Mouse (Mus musculus) heart, postnatal 36 days (tissue): ENCODE measurements at regions not wholly inside any gene's neighbourhood (a gene's known extent, or its start where the extent isn't known, plus 50 kb on each side); places are given as distances from the start of the nearest gene placed in this dataset.
A peak's percentile ranks its signal among the peaks of the same experiment; 100 is the strongest.

Experiments
- DNase-seq, 2 experiments: peaks; one replicate each; pipeline ENCODE4 v3.0.0; 2021 to 2022
- intact Hi-C: fragments of 180-260 bp; cut with DNase I; formaldehyde crosslinking; loops from one replicate; pipeline ENCODE4 v1.15.1; 2025

DNA sequence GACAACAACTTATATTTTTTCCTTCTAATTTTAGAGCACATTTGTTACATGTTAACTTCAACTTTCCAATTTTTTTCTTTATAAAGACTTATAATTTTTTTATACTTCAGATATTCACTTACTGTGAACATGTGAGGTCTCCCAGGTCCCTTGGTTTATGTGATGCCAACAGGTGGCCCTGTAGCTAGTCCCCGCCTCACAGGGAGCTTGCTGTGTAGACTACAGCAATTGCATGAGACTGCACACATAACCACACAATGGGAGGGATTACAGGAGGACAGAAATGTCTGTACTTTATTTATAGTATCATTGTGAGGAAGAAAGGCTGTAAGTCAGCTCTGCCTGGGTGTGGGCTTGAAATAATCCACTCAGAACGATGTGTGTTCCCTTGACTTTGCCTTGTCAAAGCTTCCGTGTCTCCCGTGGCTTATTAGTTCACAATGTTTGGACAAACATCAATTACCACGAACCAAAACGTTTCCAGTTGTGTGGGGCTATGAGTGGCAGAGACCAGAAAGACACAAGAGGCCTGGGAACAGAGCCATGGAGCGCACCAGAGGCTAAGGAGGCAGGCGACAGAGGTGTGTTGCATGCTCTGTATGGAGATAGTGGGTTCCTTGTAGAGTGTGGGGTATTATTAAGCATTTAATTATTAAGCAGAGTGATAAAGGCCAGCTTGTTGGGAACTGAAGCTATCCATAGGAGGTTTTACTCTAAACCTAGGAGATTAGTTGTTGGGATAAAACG lies 136.6 kb upstream of the Gm5148 start:
- DNase-seq, result no peak
- intact Hi-C loops, result no loop called here

DNA sequence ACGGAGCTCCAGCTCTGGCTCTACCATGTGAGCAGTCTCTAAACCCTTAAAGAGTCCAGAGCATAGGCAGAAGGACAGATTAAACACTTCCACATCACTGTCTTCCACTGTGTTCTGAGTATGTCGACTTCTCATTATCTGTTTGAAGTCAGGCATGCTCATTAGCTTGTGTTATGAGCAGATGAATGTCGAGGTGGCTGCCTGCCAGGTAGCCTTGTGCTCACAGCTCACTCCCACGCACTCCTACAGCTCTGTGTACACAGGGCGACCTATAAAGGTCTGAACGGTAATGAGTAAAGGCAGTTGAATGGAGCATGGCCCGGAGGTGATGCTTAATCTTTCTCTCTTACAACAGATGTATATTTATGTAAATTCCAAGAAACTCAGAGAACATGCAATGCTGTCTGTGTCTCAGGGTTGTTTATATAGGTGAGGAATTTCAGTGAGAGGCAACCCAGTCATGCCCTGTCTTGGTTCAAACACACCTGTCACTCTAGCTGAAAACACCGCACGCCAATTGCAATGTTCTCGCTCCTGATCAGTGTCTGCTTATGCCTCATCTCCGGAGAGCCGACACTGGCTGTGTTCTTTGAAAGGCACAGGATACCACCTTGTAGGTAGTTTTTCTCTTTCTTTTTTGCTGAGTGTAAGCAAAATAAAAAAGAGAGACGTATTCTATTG lies 135.9 kb upstream of the Gm5148 start:
- intact Hi-C loops, result no loop called here
- peak in 1 of 2 experiments; percentile 43 for DNase-seq

DNA sequence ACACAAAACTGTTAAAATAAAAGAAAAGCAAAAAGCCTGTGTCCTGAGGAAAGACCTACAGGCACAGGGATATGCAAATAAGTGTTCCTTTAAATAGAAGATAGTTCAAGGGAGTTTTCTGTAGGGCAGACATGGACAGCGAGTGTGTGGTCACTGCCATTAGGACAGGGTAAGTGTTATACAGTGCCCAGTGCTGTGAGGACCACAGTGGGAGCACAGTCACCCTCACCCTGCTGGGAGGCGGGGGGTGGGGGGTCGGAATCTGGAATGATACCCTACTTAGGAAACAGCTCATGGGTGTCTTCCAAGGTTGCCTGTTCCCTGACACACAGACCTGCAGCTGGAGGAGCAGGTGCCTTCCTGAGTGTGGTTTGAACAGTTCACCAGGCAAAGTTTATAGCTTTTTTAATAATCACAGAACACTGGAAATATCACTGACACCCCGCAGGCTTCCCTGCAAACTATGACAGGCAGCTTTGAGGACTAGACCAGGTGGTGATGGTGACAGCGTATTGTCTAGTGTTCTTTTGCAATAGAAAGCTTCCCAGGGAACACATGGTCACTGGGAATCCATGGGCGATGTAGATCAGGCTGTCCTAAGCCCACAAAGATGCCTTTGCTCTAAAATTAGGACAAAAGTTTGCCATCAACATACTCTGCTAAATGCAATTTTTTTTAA lies 134.5 kb upstream of the Gm5148 start:
- intact Hi-C loops, result no loop called here
- no peak for DNase-seq

DNA sequence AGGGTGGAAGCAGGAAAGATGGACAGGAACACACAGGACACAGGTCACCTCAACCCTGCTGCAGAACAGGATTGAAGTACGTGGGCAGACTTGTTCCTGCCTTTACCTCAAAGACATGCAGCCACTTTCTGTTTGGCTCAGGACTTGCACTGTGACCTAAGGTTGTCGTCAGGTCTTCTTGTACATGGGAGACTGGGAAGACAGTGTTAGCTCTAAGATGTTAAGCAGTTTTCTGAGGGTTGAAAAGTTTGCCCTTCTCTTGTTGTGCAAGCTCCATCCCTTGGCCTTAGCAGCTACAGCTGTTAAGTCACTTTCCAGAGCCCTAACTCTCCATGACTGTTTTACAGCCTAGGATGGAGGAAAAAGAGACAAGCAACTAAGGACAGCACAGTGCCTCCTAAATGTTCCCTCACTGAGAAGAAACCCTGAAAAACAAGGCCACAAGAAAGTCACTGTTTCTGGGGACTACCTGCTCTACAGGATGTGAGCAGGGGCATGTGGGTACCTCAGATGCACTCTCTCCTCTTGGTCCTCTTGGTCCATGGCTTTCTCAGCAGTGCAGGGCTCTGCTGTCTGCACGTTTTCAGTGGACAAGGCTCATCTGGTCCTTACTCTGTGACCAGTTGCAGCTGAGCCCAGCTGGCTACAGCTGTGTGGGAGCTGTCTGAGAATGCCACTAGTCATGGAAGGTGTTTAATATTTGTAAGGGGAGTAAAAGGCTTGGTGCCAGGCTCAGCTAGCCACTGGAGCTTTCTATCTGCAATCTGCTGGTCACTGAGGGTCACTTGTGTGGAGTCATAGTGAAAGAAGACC lies 122.1 kb upstream of the Gm5148 start:
- DNase-seq, result peak; percentile 55 to 60
- intact Hi-C loops, result loop anchor here (5.0 kb wide), 1 partner anchor 74 kb away; no protein-coding TSS in a partner anchor

DNA sequence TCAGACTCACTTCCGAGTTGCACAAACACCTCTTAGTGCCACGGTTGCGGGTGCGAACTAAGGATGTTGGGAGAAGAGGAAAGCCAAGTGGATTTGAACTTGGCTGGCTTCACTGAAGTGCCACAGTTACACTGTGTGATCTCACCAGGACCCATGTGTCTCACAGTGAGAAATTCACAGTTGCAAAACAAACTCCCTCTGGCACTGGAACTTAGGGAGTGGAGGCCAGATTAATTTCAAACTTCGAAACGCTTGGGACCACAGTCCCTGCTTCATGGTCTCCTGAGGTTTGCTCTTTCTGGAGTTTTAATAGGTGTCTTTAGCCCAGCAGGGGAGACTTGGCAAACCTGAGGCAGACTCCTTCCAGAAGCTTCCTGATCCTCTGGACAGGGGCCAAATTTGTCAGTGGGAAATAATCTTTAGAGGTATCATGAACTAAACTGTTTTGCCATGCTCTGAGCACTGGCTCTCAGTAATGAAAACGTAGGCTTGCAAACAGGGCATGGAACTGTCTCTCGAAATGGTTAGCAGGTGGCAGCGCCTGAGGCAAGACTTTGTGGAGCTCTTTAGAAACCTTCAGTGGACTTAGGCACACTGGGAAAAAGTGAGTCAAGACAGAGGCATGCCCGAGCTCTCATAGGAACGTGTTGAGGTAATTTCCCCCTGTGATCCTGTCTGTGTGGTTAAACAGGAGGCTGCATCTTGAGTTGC lies 121.2 kb upstream of the Gm5148 start:
- intact Hi-C loops, result loop anchor here (5.0 kb wide), 1 partner anchor 73 kb away; no protein-coding TSS in a partner anchor
- DNase-seq, result peak; percentile 61 to 64

DNA sequence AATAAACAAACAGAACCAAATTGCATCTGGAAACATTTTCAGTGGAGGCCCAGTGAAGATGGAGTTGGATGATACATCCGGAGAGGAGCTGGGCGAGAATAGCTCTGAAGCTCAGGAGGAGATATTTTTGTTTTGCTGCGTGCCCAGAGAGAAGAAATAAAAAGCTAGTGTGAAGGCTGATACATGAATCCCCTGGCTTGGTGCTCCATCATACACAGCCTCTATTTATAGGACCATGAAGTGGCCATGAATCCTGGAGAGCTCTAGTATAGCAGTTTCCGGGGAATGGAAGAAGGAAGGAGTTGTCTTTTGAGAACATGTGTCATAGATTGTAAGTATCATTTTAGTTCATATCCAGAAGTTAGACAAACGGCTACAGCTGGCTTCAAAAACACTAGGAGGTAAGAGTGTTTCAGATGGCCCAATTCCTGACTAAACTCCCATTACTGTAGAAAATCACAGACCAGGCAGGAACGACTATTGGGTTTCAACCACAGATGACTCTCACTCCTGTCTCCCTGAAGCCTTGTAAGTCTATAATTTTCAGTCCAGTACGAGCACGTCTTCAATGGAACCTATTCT lies 120.5 kb upstream of the Gm5148 start:
- intact Hi-C loops, result loop anchor here (5.0 kb wide), 1 partner anchor 73 kb away; no protein-coding TSS in a partner anchor
- DNase-seq, result no peak

DNA sequence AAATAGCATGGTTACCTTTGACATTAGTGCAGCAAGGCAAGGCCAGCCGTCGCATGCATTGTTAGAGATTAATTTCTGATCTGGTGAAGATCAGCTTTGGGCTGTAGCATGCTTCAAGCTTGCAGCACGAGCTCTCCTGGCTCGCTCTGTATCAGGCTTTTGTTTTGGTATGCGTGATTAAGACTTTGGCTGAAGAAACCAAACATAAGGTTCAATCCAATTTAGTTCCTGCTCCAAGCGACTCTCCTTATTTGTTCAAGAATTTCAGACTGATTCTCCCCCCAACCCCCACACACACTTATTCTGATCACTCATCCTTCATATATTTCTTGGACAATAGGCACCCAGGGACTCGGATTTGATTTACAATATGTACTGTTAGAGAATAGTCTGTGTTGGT lies 118.0 kb upstream of the Gm5148 start:
- no peak for DNase-seq
- intact Hi-C loops, result no loop called here

DNA sequence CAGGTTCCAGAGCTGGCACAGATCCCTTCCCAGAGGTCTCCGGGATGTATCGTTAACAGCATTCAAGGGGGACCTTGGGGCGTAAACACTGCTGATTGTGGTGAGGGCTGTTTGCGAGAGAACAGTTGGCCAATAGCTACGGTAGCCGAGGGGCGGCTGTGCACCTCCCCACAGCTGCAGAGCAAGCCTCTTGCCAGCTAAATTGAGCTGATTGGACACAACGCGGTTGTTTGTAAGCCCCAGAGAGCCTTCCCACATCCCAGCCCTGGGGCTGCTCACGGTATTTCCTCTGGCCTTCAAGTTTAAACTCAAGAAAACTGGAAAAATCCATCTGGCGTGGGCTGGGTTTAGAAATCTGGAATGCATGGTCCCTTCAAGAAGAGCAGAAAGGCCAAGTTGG lies 114.6 kb upstream of the Gm5148 start:
- intact Hi-C loops, result loop anchor here (5.0 kb wide), 1 partner anchor 197 kb away; no protein-coding TSS in a partner anchor
- DNase-seq, result peak; percentile 69 to 75

DNA sequence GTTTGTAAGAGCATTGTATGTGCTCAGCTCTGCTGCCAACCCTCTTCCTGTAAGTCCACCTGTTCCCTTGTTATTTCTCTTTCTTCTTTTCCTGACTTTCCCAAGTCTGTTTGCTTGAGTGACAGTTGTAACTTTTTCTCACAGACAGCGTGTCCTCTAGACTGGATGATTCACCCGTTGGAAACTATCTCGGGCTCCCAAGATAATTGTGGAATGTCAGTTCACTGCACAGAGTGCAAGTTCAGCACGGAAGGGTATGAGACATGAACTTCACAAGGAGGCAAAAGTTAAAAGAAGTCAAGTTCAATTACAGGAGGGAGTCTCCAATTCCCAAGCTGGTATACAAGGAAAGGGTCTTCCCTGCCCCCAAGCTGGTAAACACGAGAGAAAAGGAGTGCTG lies 112.5 kb upstream of the Gm5148 start:
- intact Hi-C loops, result loop anchor here (5.0 kb wide), 1 partner anchor 194 kb away; no protein-coding TSS in a partner anchor
- peak in 1 of 2 experiments; percentile 49 for DNase-seq

DNA sequence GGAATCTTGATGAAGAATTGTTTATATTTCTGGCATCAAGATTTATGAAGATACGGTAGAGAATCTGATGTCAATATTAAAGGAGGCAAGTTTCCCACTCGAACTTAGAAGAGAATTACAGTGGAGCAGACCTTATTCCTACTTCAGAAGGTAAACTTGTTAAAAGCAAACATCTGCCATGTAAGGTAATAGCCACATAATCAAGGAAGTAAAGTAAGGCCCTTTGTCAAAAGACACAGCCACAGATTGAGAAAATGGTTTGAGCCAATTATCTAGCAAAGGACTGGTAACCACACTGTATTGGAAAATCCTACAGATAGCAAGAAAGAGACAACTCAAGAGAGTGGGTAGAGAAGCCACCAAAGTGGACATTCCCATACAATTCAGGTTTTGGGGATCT lies 111.4 kb upstream of the Gm5148 start:
- no peak for DNase-seq
- intact Hi-C loops, result loop anchor here (5.0 kb wide), 1 partner anchor 193 kb away; no protein-coding TSS in a partner anchor

DNA sequence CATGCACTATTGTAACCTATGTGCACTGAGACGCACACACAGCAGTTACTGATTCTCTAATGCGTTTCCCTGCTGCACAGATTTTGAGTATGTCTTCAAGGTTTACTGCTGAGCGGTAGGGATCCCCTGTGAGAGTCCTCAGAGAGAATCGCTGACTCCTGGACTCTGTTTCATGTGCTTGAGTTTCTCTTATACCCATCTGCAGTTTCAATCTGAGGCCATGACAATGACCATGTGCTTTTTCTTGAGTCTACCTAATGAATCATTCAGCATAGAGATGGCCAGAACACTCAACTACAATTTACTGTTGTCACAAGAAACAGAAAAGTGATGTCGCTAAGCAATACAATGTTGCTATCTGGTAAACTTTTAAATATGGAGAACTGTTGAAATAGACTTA lies 110.8 kb upstream of the Gm5148 start:
- DNase-seq, result no peak
- intact Hi-C loops, result loop anchor here (5.0 kb wide), 1 partner anchor 193 kb away; no protein-coding TSS in a partner anchor

DNA sequence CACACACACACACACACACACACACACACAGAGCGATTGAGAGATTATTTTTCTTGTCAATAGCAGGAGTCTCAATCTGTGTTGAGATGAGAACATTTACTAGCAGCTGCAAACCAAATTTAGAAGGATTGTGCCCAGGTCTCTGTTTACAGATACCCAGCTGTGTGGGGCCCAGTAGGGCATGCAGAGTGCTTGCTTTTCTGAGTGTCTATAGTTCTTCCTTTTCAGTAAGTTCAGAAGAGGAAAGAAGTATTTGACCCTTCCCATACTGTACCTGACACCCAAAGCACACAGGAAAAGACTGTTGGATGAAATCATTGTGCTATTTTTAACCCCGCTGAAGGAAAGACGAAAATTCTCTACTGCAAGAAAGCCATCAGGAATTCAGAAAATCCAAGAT lies 110.3 kb upstream of the Gm5148 start:
- intact Hi-C loops, result loop anchor here (5.0 kb wide), 1 partner anchor 192 kb away; no protein-coding TSS in a partner anchor
- DNase-seq, result no peak

DNA sequence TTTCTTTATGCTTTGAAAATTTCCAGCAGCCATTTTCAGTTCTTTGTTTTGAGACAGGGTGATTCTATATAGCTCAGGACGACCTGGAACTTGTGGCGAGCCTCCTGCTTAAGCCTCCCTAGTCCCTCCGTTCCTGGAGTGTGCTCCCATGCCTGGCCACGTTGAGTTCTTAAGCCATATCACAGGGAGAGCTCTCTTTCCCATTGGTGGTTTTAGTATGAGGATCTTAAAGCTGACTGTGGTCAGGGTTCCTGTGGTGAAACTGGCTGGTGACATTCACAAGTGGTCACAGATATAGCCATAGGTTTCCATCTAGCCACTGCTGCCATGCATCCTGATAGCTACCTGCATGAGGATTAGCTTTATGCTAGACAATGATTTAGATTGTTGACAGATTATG lies 109.1 kb upstream of the Gm5148 start:
- DNase-seq, result no peak
- intact Hi-C loops, result no loop called here

DNA sequence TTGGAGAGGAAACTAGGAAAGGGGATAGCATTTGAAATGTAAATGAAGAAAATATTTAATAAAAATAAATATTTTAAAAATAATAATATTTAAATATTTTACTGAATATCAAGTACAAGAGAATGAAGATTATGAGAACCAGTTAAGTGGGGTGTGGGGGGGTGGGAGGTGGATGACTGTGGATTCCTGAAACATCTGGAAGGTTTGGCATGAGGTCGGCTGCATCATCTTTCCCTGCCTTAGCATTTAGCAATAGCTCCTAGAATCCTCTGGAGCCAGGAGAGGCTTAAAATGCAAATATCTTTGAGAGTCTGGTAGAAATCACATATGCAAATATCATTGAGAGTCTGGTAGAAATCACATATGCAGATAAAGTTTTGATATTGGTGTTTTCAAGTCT lies 103.3 kb upstream of the Gm5148 start:
- intact Hi-C loops, result no loop called here
- no peak for DNase-seq

DNA sequence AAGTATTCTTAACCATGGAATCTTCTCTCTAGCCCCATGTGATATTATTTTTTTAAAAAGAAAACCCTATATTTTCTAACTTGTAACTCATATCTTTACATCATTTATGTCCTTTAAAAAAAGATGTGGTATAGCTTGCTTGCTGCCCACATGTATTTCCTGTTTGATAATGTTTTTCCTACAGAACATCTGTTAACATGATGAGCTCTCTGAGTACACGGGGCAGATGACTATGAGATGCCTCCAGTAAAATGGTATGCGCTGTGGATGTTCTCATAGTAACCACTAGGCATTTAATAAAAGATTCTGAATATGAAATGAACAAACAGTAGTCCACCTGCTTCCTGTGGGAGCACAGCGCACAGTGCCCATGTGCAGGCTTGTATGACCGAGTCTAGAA lies 101.3 kb upstream of the Gm5148 start:
- DNase-seq, result no peak

DNA sequence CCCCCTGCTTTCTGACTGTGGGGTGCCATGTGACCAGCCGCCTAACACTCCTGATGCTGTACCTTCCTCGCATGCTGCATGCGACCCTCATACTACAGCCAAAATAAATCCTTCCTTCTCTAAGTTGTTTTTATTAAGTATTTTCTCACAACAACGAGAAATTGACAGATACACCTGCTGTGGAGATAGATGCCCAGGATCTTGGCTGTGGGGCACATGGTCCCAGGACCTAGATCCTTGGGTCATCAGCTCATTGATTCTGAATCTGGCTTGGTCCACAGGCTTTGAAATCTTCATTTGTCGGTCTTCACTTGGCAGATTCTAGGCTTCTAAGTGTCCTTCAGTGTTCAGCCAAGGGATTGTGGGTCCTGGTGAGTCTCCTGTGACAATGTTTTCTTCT lies 100.4 kb upstream of the Gm5148 start:
- DNase-seq, result no peak
- intact Hi-C loops, result no loop called here

More for the DNA sequence above, 101.3 kb upstream of the Gm5148 start:
- intact Hi-C loops, result no loop called here

DNA sequence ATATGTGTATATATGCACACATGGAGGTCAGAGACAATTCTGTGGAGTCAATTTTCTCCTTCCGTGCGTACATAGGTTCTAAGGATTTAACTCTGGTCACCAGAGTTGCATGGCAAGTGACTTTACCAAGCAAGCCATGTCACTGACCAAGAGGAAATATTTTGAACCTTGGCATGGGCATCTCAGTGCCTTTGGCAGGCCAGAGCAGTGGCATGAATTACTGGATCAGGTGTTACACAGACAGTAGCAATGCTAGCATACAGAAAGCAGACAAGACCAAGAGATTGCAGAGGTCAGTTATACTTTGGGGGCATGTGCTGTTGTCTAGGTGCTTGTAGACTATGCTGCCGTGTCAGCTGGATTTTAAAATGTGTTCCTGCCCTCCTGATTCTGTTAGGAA lies 95.2 kb upstream of the Gm5148 start:
- DNase-seq, result no peak
- intact Hi-C loops, result no loop called here

DNA sequence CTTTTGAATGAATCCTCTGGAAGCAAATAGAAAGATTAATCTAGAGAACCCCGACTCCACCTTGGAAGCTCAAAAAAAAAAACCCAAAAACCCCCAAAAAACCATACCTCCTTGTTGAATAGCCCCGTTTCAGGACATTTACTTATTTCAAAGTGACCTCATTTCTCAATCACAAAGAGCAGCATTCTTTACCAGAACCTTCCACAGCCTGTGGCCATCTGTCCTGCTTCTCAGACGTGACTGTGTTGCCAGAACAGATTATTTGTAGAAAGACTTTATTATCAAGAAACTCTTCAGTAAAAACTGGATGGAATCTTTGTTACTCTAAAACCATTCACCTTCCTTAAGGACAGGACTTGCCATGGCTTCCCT lies 93.1 kb upstream of the Gm5148 start:
- intact Hi-C loops, result no loop called here
- no peak for DNase-seq

DNA sequence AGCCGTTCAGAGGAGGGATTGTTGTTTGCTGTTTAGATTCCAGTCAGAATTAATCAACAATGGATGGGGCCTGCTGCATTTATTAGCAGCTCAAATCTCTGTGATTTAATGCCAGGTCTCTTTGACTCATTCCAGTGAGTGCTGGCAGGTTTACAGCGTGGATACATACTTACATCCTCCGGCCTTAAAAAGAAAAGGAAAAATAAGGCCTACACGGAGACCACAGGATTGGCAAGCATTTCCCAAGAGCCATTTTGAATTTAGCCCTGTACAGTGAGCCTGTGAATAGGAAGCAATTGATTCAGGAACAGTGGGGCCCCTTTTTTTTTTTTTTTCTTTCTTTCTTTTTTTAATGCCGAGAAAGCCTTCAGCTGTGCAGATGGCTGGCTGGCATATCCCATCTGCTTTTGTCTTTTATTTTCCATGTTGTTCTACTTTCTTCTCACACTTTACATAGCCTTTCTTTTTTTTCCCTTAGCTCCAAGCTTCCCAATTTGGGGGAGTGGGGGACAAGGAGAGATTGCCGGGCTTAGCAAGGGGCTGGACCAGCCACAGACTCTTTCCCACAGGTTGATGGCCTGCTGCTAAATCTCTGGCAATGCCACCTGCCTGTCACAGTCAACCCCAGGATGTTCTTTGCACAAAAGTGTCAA lies 92.6 kb upstream of the Gm5148 start:
- intact Hi-C loops, result no loop called here
- DNase-seq, result no peak
